Mouse (Mus musculus) bone marrow, adult 2 months (tissue): ENCODE data around the gene Bckdhb.

Experiments used
- CTCF ChIP-seq: fragments of 200-500 bp; IDR thresholded peaks from 2 replicates; pipeline ENCODE4 v1.5.1; 2011; ENCODE audit warnings: low read length, control low read depth; ENCODE audit not compliant: control insufficient read depth, insufficient read depth
- POLR2A ChIP-seq: fragments of 200-500 bp; IDR thresholded peaks from 2 replicates; pipeline ENCODE4 v1.6.1; 2011; ENCODE audit warnings: low read depth, mild to moderate bottlenecking, control low read depth, low read length, borderline replicate concordance; ENCODE audit not compliant: control insufficient read depth

GRCm38 (mm10) chr9:83940016-83940415 is 15.1 kb downstream of the Bckdhb start:
- TF ChIP-seq CTCF (no peak), POLR2A (no peak)
